Mouse (Mus musculus): ENCODE results near the gene Hgf. TPM values are rescaled to one million over a fixed set of nuclear protein-coding genes. Genes with fewer than 3 reads are reported as not detected.
A peak's percentile ranks its signal among the peaks of the same experiment; 100 is the strongest.

The Hgf gene
- polyA plus RNA-seq (2011; ENCODE audit: insufficient read depth, insufficient read length, low replicate concordance, missing spikeins), result 0.56 TPM in 1 of 2 replicates, not detected in the other

- Histone ChIP-seq H3K4me3 (replicated peaks; ENCODE audit: control insufficient read depth, low read depth, low read length) (peak within 1 kb of the TSS; percentile 73), H3K27ac (ENCODE audit: control insufficient read depth, insufficient read depth, low read depth, low read length, poor library complexity) (peak within 1 kb of the TSS; percentile 7), H3K4me1 (ENCODE audit: control insufficient read depth, insufficient read depth, low read length) (peaks cover 1% of the 10 kb centered on the region; the same call in 1 of the 2 replicates)
- 1% methylated on average over 16 of the region's 16 CpGs for WGBS
- TF ChIP-seq POLR2A (IDR thresholded peaks at IDR 0.05; ENCODE audit: borderline replicate concordance, control insufficient read depth, low read depth, low read length), result no peak
- no peak for TF ChIP-seq CTCF (IDR thresholded peaks at IDR 0.05; ENCODE audit: control insufficient read depth, insufficient read depth, low read length)
Measured at GRCm38 (mm10) chr5:16553304-16554047, at the start of gene Hgf. Hgf (plus strand) TSS chr5:16553495.

DNA sequence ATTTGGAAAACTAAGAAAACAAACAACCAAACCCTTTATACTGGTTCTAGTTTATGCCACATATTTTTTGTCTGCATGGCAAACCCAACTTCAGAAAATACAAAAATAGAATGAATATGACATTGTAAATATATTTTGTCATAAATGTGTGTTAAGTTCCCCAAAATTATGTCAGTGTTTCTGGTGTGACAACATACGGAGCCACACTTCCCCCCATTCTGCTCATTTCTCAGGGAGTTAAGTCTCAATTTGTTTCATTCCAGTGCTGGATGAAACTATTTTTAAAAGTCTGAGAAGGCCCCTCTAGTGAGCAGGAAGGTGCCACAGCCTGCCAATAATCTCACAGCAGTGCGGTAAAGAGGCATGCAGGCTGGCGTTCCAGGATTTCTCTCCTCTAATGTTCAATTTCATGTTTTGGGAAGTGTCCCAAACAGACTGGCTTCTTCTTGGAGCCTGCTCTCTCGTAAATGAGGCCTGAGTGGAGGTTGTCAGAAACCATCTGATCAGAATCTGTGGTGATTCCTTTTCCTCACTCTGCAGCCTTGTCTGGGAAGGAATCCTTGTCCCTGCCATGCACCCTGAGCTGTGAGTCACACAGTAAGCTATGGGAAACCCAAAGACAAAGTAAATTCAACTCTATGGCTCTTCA, 46.5 kb upstream of the Hgf start:
- no peak overlapping the region for H3K27ac ChIP-seq (ENCODE audit: control insufficient read depth, insufficient read depth, low read depth, low read length, poor library complexity)
- H3K4me1 ChIP-seq (ENCODE audit: control insufficient read depth, insufficient read depth, low read length), result no peaks in the 10 kb centered on the region; the same call in 1 of the 2 replicates
- H3K4me3 ChIP-seq (replicated peaks; ENCODE audit: control insufficient read depth, low read depth, low read length), result no peak overlapping the region
- 48% methylated on average over 4 of the region's 4 CpGs for WGBS
- TF ChIP-seq CTCF (IDR thresholded peaks at IDR 0.05; ENCODE audit: control insufficient read depth, insufficient read depth, low read length) (no peak), POLR2A (IDR thresholded peaks at IDR 0.05; ENCODE audit: borderline replicate concordance, control insufficient read depth, low read depth, low read length) (no peak)

- no peak for TF ChIP-seq POLR2A (IDR thresholded peaks at IDR 0.05; ENCODE audit: borderline replicate concordance, control insufficient read depth, low read depth, low read length)
- no peak for TF ChIP-seq CTCF (IDR thresholded peaks at IDR 0.05; ENCODE audit: control insufficient read depth, insufficient read depth, low read length)
- Histone ChIP-seq H3K4me1 (ENCODE audit: control insufficient read depth, insufficient read depth, low read length) (no peaks in the 10 kb centered on the region), H3K4me3 (replicated peaks; ENCODE audit: control insufficient read depth, low read depth, low read length) (no peak overlapping the region), H3K27ac (ENCODE audit: control insufficient read depth, insufficient read depth, low read depth, low read length, poor library complexity) (no peak overlapping the region)
- WGBS, result 83% methylated on average over 3 of the region's 3 CpGs
Measured at GRCm38 (mm10) chr5:16531619-16532277, 21.5 kb upstream of the Hgf start.

DNA sequence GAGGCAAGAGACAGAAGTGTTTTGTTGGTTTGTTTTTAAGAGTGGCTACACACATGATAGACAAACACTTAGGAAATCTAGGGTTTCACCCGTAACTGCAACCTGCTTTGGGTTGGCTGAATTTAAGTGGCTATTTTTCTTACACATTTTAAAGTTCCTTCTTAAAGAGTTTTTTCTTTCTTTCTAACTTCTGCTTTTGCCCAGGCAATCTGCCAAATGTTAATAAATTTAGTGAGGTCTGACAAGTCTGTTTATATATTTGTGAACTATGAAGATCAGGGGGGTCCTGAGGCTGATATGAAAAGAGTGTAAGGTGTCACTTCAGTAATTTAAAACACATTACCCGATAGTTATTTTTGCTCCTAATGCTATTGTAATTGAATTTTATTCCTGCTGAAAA, 15.2 kb upstream of the Hgf start:
- TF ChIP-seq CTCF (IDR thresholded peaks at IDR 0.05; ENCODE audit: control insufficient read depth, insufficient read depth, low read length) (no peak), POLR2A (IDR thresholded peaks at IDR 0.05; ENCODE audit: borderline replicate concordance, control insufficient read depth, low read depth, low read length) (no peak)
- Histone ChIP-seq H3K27ac (ENCODE audit: control insufficient read depth, insufficient read depth, low read depth, low read length, poor library complexity) (no peak overlapping the region), H3K4me1 (ENCODE audit: control insufficient read depth, insufficient read depth, low read length) (peaks cover 3% of the 10 kb centered on the region), H3K4me3 (replicated peaks; ENCODE audit: control insufficient read depth, low read depth, low read length) (no peak overlapping the region)
- 7% methylated on average over 2 of the region's 2 CpGs for WGBS

DNA sequence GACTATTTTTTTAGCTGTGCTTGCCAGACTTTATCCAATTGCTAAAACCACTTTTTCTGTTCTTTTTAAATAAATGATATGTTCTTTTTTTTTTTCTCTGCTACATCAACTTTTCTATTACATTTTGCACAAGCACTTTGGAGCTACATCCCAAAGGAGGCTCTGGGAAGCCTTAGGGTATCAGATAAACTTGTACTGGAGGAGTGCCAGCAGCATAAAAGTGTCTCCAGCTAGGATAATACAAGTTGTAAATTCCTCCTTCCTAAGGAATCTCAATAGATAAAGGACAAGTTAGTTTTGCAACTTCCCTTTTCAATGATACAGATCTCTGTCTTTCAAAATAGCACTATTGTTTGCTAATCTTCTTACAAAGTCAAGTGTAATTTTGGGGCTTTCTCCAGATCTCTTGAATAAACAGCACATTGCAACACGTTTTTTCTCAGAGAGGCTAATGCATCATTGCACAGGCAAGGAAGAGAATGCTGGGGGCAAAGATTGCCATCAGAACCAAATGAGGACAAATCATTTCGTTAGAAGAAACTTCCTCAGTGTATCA, 11.7 kb upstream of the Hgf start:
- H3K27ac ChIP-seq (ENCODE audit: control insufficient read depth, insufficient read depth, low read depth, low read length, poor library complexity), result no peak overlapping the region
- no peak overlapping the region for H3K4me3 ChIP-seq (replicated peaks; ENCODE audit: control insufficient read depth, low read depth, low read length)
- WGBS, result 6% methylated on average over 2 of the region's 2 CpGs
- H3K4me1 ChIP-seq (ENCODE audit: control insufficient read depth, insufficient read depth, low read length), result peaks cover 3% of the 10 kb centered on the region
- TF ChIP-seq CTCF (IDR thresholded peaks at IDR 0.05; ENCODE audit: control insufficient read depth, insufficient read depth, low read length) (no peak), POLR2A (IDR thresholded peaks at IDR 0.05; ENCODE audit: borderline replicate concordance, control insufficient read depth, low read depth, low read length) (no peak)

GRCm38 (mm10) chr5:16547490-16547889, 5.8 kb upstream of the Hgf start:
- peaks cover 1% of the 10 kb centered on the region; the same call in 1 of the 2 replicates for H3K4me1 ChIP-seq (ENCODE audit: control insufficient read depth, insufficient read depth, low read length)
- H3K27ac ChIP-seq (ENCODE audit: control insufficient read depth, insufficient read depth, low read depth, low read length, poor library complexity), result no peak overlapping the region
- no peak overlapping the region for H3K4me3 ChIP-seq (replicated peaks; ENCODE audit: control insufficient read depth, low read depth, low read length)
- 26% methylated on average over 3 of the region's 3 CpGs for WGBS
- TF ChIP-seq CTCF (IDR thresholded peaks at IDR 0.05; ENCODE audit: control insufficient read depth, insufficient read depth, low read length) (no peak), POLR2A (IDR thresholded peaks at IDR 0.05; ENCODE audit: borderline replicate concordance, control insufficient read depth, low read depth, low read length) (no peak)

- Histone ChIP-seq H3K27ac (ENCODE audit: control insufficient read depth, insufficient read depth, low read depth, low read length, poor library complexity) (no peak overlapping the region), H3K4me1 (ENCODE audit: control insufficient read depth, insufficient read depth, low read length) (peaks cover 1% of the 10 kb centered on the region; the same call in 1 of the 2 replicates)
- WGBS, result 19% methylated on average over 4 of the region's 4 CpGs
Measured at GRCm38 (mm10) chr5:16552647-16553046, 648 bp upstream of the Hgf start.

DNA sequence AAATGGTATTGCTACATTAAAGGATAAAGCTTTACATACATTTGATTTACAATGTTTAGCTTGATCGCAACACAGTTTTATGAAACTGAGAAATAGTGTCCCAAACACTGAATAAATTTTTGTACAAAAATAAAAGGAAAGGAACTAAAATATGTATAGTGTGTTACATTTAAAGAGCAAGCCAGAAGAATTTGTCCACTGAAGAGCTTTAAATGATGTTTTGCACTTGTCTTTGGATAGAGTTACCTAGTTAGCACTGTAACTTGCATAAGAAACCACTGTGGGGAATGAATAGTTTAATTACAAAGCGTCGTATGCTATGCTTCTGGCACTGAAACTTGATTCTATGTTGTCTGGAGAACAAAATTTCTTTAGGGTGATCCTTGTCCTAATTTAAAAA, 7.0 kb downstream of the Hgf start:
- H3K4me3 ChIP-seq (replicated peaks; ENCODE audit: control insufficient read depth, low read depth, low read length), result no peak overlapping the region
- no peak overlapping the region for H3K27ac ChIP-seq (ENCODE audit: control insufficient read depth, insufficient read depth, low read depth, low read length, poor library complexity)
- TF ChIP-seq CTCF (IDR thresholded peaks at IDR 0.05; ENCODE audit: control insufficient read depth, insufficient read depth, low read length), result no peak
- no peak for TF ChIP-seq POLR2A (IDR thresholded peaks at IDR 0.05; ENCODE audit: borderline replicate concordance, control insufficient read depth, low read depth, low read length)
- no peaks in the 10 kb centered on the region for H3K4me1 ChIP-seq (ENCODE audit: control insufficient read depth, insufficient read depth, low read length)
- 87% methylated on average over 3 of the region's 3 CpGs for WGBS

More at GRCm38 (mm10) chr5:16552647-16553046, 648 bp upstream of the Hgf start:
- no peak overlapping the region for H3K4me3 ChIP-seq (replicated peaks; ENCODE audit: control insufficient read depth, low read depth, low read length)
- no peak for TF ChIP-seq CTCF (IDR thresholded peaks at IDR 0.05; ENCODE audit: control insufficient read depth, insufficient read depth, low read length)
- TF ChIP-seq POLR2A (IDR thresholded peaks at IDR 0.05; ENCODE audit: borderline replicate concordance, control insufficient read depth, low read depth, low read length), result no peak

Data from bone marrow, adult 2 months (tissue).